Mouse (Mus musculus) heart, postnatal 10 days (tissue): ENCODE results near the gene Rap1b. TPM values are rescaled to one million over a fixed set of nuclear protein-coding genes. Genes with fewer than 3 reads are reported as not detected.

ENCODE experiments used
- DNase-seq, 2 experiments: peaks; one replicate each; pipeline ENCODE4 v3.0.0; 2021
- intact Hi-C: fragments of 180-260 bp; cut with DNase I; formaldehyde crosslinking; loops from one replicate; pipeline ENCODE4 v1.15.1; 2025
- total RNA-seq, 2 experiments: library from RNA; stranded (reverse); gene quantifications; 2 replicates each; pipeline ENCODE4 v1.2.3; 2021

The Rap1b gene
- total RNA-seq, 2 experiments from 2014 or later = 89.8 to 96.6 TPM

- intact Hi-C loops = loop anchor here (2.0 kb wide), 1 partner anchor 14 kb away; no protein-coding TSS in a partner anchor
- no peak for DNase-seq
These were observed 17.3 kb downstream of the Rap1b start for GRCm38 (mm10) chr10:117828536-117828935.

- intact Hi-C loops = no loop called here
- DNase-seq = no peak
These were observed 21.2 kb downstream of the Rap1b start for GRCm38 (mm10) chr10:117824647-117825046.

- intact Hi-C loops = no loop called here
- DNase-seq = no peak
These were observed 21.7 kb downstream of the Rap1b start for GRCm38 (mm10) chr10:117824139-117824538.

GRCm38 (mm10) chr10:117823321-117823720 is 22.5 kb downstream of the Rap1b start:
- no peak for DNase-seq
- intact Hi-C loops = no loop called here

- no peak for DNase-seq
- intact Hi-C loops = no loop called here
These were observed 27.2 kb downstream of the Rap1b start for GRCm38 (mm10) chr10:117818600-117818999.

GRCm38 (mm10) chr10:117816721-117817120 is 29.1 kb downstream of the Rap1b start:
- DNase-seq = no peak
- intact Hi-C loops = no loop called here

GRCm38 (mm10) chr10:117812501-117812900 is 33.3 kb downstream of the Rap1b start:
- no peak for DNase-seq
- intact Hi-C loops = no loop called here

GRCm38 (mm10) chr10:117811555-117811954 is 34.3 kb downstream of the Rap1b start:
- intact Hi-C loops = no loop called here
- no peak for DNase-seq

GRCm38 (mm10) chr10:117810506-117810905 is 35.3 kb downstream of the Rap1b start:
- intact Hi-C loops = no loop called here

GRCm38 (mm10) chr10:117808068-117808467 is 37.8 kb downstream of the Rap1b start:
- intact Hi-C loops = no loop called here
- no peak for DNase-seq

More at GRCm38 (mm10) chr10:117810506-117810905, 35.3 kb downstream of the Rap1b start:
- DNase-seq = no peak

GRCm38 (mm10) chr10:117805919-117806318 is 39.9 kb downstream of the Rap1b start:
- intact Hi-C loops = no loop called here

GRCm38 (mm10) chr10:117803870-117804850 is 41.7 kb downstream of the Rap1b start:
- no peak for DNase-seq
- intact Hi-C loops = no loop called here

More at GRCm38 (mm10) chr10:117805919-117806318, 39.9 kb downstream of the Rap1b start:
- no peak for DNase-seq

GRCm38 (mm10) chr10:117801886-117802285 is 43.9 kb downstream of the Rap1b start:
- no peak for DNase-seq
- intact Hi-C loops = no loop called here

- intact Hi-C loops = no loop called here
- no peak for DNase-seq
These were observed 46.0 kb downstream of the Rap1b start for GRCm38 (mm10) chr10:117799806-117800205.

GRCm38 (mm10) chr10:117798436-117799035 is 47.3 kb downstream of the Rap1b start:
- intact Hi-C loops = no loop called here

GRCm38 (mm10) chr10:117797684-117798083 is 48.2 kb downstream of the Rap1b start:
- intact Hi-C loops = no loop called here
- DNase-seq = no peak

More at GRCm38 (mm10) chr10:117798436-117799035, 47.3 kb downstream of the Rap1b start:
- no peak for DNase-seq

GRCm38 (mm10) chr10:117797106-117797505 is 48.7 kb downstream of the Rap1b start:
- intact Hi-C loops = no loop called here
- DNase-seq = no peak

GRCm38 (mm10) chr10:117796181-117796580 is 49.7 kb downstream of the Rap1b start:
- intact Hi-C loops = no loop called here
- no peak for DNase-seq

- no peak for DNase-seq
- intact Hi-C loops = no loop called here
These were observed 50.6 kb downstream of the Rap1b start for GRCm38 (mm10) chr10:117795206-117795605.

GRCm38 (mm10) chr10:117793436-117794030 is 52.3 kb downstream of the Rap1b start:
- DNase-seq = peak in 1 of 2 experiments; percentile 20
- intact Hi-C loops = loop anchor here (2.0 to 5.0 kb wide), 3 partner anchors 51 to 319 kb away; no protein-coding TSS in a partner anchor
